Mouse (Mus musculus): ENCODE measurements around the gene Dhdh. TPM values are rescaled to one million over a fixed set of nuclear protein-coding genes. Genes with fewer than 3 reads are reported as not detected.

Gene Dhdh
- polyA plus RNA-seq, 2 experiments from 2014 or later: 1.1 to 2.7 TPM

DNA sequence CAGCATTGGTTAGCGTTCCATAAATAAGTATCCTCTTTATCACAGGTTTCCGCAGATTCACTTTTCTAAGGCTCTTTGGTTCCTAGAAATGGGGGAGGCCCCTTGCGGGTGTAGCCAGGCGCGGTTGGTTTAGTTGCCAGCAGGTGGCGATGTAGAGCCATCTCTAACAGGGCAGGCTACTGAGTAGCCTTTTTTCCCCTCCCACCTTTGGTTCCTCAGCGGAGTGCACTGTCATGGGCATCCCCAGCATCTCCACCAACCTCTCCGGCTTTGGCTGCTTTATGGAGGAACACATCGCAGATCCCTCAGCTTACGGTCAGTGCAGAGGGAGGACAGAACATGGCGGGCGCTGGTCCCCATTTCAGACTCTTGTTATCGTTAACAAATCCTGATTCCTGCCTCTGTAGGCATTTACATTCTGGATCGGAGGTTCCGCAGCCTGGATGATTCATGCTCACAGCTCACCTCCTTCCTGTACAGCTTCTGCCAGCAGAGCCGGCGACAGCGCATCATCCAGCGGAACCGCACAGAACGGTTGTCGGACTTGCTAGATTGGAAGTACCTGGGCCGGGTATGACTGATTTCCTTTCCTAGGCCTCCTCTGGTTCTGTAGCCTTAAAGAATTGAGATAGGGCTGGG is 37.1 kb downstream of the Dhdh start:
- ATAC-seq: peak; percentile 93

DNA sequence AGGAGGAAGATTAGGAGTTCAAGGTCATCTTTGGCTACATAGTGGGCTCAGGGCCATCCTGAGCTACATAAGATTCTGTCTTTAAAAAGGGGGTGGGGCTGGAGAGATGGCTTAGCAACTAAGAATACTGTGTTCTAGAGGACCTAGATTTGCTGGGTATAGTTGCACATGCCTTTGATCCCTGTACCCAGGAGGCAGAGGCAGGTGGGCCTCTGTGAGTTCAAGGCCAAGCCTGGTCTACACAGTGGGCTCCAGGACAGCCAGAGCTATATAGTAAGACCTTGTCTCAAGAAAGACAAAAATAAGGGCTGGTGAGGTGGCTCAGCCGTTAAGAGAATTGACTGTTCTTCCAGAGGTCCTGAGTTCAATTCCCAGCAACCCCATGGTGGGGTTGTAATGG is 38.6 kb downstream of the Dhdh start:
- ATAC-seq: no peak

DNA sequence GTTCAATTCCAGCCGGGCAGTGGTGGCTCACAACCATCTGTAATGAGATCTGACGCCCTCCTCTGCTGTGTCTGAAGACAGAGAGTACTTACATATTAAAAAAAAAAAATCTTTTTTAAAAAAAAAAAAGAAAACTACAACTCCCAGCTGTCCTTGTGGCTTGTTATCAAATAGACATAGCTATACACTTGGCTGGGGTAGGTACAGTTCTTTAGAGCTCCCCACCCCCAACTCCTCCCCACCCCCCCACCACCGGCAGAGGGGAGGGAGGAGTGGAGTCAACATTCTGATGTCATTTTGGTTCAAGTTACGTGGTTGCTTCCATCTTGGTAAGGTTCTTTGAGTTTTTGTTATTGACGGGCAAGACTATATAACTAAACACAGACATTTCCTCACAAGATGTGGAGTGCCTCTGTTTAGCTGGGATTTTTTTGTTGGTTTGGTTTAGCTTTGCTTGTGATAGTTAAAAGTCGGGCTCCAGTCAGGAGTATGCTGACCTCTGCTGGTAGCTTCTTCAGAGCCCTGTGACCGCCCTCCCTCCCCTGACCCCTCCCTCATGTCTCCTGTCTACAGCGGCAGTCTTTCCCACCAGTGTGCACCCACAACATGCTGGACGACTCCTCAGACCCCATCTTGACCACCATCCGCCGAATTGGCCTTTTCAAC is 41.1 kb downstream of the Dhdh start:
- ATAC-seq: peak; percentile 21

DNA sequence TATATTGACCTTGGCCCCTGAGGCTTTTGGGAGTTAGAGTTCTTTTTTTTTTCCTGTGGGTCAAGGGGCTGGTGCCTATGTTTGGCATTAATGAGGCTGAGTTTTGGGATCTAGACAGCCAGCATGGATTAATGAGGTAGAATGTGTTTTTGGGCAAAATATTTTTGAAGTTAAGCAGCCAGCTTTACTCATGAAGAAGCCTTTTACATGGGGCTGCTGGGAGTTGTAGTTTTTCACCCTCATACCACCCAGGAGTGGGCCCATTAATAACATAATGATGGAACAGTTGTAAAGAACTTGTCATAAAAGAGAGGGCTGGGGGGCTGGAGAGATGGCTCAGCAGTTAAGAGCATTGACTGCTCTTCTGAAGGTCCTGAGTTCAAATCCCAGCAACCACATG is 42.0 kb downstream of the Dhdh start:
- no peak for ATAC-seq

DNA sequence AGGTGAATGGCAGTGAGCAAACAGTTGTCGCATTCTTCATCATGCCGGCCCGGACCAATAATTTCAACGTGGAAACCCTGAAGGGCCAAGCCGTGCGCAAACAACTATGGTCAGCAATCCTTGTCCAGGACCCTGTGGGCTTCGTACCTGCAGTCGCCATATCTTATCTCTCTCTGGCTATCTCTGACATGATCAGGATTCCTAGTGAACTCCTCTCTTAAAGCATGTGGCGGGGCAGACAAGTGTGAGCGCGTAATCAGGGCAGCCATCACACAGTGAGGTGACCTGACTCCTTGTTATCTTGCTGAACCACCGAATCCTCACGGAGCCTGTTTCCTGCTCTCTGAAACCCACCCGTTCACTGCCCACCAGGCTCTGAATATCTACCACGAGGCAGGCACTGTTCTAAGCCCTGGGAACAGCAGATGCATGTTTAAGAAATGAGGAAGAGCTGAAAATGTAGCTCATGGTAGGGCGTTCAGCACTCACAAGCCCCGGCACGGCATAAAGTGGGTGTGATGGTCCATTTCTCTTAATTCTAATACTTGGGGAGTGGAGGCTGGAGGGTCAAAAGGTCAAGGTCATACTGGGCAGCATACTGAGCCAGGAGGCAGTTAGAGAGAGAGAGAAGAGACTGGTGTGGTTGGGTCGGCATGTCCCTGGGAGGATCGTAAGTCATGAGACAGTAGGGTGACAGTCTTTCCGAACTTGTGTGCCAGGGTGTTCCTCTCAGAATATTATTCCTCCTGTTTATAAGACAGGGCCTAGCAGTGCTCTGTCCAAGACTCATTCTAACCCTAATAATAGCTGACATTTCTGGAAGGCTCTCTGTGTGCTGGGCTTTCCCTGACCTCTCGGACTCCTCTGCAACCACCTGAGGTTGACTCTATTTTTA is 44.8 kb downstream of the Dhdh start:
- ATAC-seq: no peak

DNA sequence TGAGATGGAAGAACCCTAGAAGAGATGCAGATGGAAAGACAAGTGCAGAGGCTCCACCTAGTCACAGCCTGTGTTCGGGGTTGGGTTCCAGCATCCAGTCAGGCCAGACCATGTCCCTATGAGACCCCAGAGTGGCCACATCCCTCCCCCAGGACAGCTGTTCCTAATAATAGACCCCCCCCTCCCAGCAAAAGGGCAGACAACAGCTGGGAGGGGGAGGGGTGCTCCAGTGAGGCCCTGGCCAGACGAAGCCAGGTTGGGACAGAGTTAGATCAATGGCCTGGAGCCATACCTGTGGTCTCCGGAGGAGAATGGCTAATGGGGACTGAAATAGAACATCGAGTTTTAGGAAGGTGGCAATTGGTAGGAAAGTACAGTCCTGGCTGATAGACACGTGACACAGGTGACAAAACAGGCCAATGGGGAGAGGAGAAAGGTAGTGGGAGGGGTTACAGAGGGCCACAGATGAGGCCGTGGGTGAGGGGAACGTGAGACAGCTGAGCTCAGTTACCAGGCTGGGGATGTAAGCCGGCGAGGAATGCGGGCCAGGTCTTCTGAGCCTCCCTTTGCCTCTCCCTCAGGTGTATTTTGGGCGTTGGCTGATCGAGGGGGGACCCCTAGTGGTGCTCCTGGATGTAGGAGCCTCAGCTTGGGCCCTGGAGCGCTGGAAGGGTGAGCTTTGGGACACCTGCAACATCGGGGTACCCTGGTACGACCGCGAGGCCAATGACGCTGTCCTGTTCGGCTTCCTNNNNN is 50.9 kb downstream of the Dhdh start, which contains the start of gene Ruvbl2:
Gene Ruvbl2 (minus strand): TSS at position 576 of the 756 bp plus-strand sequence.
- no peak for ATAC-seq

DNA sequence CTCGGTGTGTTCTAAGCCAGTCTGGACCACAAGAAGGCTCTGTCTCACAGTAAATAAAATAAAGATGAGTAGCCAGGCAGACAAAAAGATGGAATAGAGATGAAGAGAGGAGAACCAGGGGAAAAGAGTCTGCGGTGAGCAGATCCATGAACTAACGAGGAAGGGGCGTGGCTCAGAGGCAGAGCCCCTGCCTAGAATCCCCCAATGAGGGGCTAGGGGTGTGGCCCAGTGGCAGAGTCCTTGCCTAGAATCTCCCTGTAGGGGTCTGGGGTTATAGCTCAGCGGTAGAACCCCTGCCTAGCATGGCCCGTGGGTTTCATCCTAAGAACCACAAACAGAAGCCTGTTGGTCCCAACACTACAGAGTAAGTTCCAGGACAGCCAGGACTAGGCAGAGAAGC is 51.6 kb downstream of the Dhdh start:
- ATAC-seq: no peak

DNA sequence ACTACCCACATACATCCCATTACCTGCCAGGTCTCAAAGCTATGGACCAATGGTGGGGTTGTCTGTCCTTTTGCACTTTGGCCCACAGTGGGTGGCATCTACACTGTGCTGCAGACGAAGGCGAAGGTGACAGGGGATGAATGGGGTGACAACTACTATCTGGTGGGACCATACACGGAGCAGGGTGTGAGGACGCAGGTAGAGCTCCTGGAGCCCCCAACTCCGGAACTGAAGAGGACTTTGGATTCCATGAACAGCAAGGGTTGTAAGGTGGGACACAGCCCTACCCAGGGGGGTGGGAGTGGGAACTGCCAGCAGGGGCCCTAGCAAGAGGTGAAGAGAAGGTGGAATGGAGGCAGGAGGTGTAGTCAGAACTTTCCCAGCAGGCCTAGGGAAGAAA is 52.2 kb downstream of the Dhdh start:
- no peak for ATAC-seq

DNA sequence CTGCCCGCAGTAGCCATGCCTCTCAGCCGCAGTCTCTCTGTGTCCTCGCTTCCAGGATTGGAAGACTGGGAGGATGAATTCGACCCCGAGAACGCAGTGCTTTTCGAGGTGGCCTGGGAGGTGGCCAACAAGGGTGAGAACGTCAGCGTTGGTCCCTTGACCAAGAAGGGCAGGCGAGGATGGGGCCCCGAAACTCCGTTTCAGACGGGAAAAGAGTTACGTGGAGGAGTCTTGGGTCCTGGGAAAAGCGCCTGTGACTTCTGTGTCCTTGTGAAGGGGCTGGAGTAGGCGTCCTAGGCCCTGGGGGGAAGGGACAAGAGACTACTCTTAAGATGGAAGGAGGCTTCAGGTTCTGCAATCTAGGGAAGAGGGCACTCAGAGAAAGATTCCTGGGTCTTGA is 53.6 kb downstream of the Dhdh start:
- ATAC-seq: no peak

DNA sequence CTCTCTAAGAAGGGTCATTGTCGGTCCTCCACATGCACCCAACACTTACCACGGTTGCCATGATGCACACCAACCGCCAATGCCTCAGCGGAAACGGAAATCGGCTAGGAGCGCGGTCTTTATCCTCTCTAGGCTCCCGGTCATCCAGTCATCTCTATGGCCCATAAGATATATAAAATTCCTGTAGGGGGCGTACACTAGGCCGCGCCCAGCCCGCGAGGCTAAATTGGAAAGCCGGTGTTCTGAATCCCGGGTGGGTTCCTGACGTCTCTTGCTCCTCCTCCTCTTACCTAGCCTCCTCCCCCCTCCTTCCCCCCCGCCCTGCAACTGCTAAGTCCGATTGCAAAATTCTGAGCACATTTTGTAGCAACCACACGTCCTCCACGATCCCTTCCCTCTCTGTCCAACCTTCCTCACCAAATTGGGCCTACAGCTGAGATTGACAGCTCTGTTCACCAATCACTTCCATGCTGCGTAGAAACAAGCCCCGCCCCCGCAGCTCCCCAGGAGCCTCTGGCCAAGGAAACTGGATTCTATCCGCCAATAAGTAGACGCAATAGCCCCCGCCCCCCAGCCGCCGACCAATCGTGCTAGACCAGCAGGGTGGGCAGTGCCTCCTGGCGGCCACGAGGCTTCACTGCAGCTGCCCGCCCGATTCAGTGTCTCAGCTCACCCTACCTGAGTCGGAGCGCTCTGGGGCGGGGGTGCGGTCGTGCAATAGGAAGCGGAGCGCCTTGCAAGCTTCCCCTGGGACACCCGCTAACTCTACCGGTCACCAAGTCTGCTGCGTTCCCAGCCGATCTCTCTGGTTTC is 54.2 kb downstream of the Dhdh start, which contains the start of gene Gys1:
Gene Gys1 (plus strand): TSS at position 642 of the 813 bp plus-strand sequence.
- ATAC-seq: peak; percentile 96

DNA sequence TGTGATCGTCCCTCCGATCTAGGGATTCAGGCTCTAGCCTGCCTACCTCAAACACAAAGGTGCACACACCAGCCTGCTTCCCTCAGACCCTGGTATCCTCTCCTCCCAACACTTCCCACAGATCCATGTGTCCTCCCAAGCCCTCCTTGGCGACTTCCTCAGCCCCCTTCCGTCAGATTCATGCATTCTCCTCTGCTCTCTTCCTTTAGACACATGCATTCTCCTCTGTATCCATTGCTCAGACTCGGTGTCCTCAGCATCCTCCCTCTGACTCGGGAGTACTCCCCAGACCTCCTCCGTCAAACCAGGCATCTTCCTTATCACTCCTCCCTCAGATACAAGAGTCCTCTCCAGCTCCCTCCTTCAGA is 54.8 kb downstream of the Dhdh start:
- ATAC-seq: no peak

DNA sequence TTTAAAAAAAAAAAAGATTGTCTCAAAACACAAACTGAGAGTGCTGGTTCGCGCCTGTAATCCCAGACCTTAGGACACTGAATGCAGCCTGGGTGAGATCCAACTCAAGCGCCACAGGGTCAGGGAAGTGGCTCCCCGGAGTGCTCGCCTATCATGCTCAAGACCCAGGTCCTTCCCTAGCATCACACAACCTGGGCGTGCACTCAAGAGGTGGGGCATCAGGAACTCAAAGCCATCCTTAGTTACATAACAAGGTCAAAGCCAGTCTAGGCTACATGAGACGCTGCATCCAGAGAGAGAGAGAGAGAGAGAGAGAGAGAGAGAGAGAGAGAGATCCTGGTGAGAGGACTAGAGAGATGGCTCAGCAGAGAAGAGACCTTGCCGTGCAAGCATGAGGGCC is 62.0 kb downstream of the Dhdh start:
- ATAC-seq: no peak

DNA sequence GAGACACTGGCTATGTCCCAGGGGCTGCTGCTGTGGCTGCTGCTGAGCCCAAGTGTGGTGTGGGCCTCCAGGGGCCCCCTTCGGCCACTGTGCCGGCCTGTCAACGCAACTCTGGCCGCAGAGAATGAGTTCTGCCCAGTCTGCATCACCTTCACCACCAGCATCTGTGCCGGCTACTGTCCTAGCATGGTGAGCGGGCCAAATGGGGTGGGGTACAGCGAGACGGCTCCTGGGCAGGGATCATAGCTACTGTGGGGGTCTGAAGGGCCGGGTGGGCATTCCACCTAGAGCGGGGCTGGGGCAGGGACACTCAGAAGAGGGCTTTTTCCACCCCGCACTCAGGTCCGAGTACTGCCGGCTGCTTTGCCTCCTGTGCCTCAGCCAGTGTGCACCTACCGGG is 67.4 kb downstream of the Dhdh start:
- ATAC-seq: no peak

Other genes with a start within 250 kb of the Dhdh start
- gene Cd37, start 249.7 kb downstream of the Dhdh start, polyA plus RNA-seq (2017; shearing (Covaris generic)): 100 to 1,000 TPM; 473 to 666 TPM
- not detected for gene Slc6a16, start 247.7 kb downstream of the Dhdh start, polyA plus RNA-seq (2017; shearing (Covaris generic))
- not detected for gene Slc6a21, start 211.3 kb downstream of the Dhdh start, polyA plus RNA-seq (2017; shearing (Covaris generic))
- 10 to 100 TPM; 11.7 to 15.9 TPM for gene Trpm4, start 155.0 kb downstream of the Dhdh start, polyA plus RNA-seq (2017; shearing (Covaris generic))
- gene Hrc, start 153.5 kb downstream of the Dhdh start, polyA plus RNA-seq (2017; shearing (Covaris generic)): not detected
- not detected for gene Ppfia3, start 121.8 kb downstream of the Dhdh start, polyA plus RNA-seq (2017; shearing (Covaris generic))
- not detected for gene Lin7b, start 118.2 kb downstream of the Dhdh start, polyA plus RNA-seq (2017; shearing (Covaris generic))
- 100 to 1,000 TPM in 1 of 2 experiments, 10 to 100 TPM in 1; 82.1 to 130 TPM for gene Snrnp70, start 93.1 kb downstream of the Dhdh start, polyA plus RNA-seq (2017; shearing (Covaris generic))
- not detected for gene Kcna7, start 83.2 kb downstream of the Dhdh start, polyA plus RNA-seq (2017; shearing (Covaris generic))
- not detected for gene Ntf5, start 75.1 kb downstream of the Dhdh start, polyA plus RNA-seq (2017; shearing (Covaris generic))
- gene Lhb, start 68.0 kb downstream of the Dhdh start, polyA plus RNA-seq (2017; shearing (Covaris generic)): not detected
- gene Gys1, start 54.0 kb downstream of the Dhdh start, polyA plus RNA-seq (2017; shearing (Covaris generic)): 10 to 100 TPM in 1 of 2 experiments, 1 to 10 TPM in 1; 9.2 to 18.2 TPM
- 10 to 100 TPM; 41.9 to 51.9 TPM for gene Ruvbl2, start 50.7 kb downstream of the Dhdh start, polyA plus RNA-seq (2017; shearing (Covaris generic))
- 1,000 to 10,000 TPM; 1,962 to 2,374 TPM for gene Ftl1, start 28.9 kb downstream of the Dhdh start, polyA plus RNA-seq (2017; shearing (Covaris generic))
- 100 to 1,000 TPM; 146 to 164 TPM for gene Bax, start 21.9 kb downstream of the Dhdh start, polyA plus RNA-seq (2017; shearing (Covaris generic))
- gene Tulp2, start 6.9 kb downstream of the Dhdh start, polyA plus RNA-seq (2017; shearing (Covaris generic)): 1 to 10 TPM; 1.2 TPM
- gene Gm45808, start 2.0 kb downstream of the Dhdh start, polyA plus RNA-seq (2017; shearing (Covaris generic)): under 1 TPM in 1 of 2 experiments, not detected in 1; 0.62 TPM
- 100 to 1,000 TPM; 124 to 159 TPM for gene Nucb1, start 21.6 kb upstream of the Dhdh start, polyA plus RNA-seq (2017; shearing (Covaris generic))
- gene Ppp1r15a, start 37.5 kb upstream of the Dhdh start, polyA plus RNA-seq (2017; shearing (Covaris generic)): 100 to 1,000 TPM in 1 of 2 experiments, 10 to 100 TPM in 1; 49.3 to 132 TPM
- gene Plekha4, start 37.5 kb upstream of the Dhdh start, polyA plus RNA-seq (2017; shearing (Covaris generic)): under 1 TPM in 1 of 2 experiments, not detected in 1; 0.20 TPM
- gene Hsd17b14, start 66.1 kb upstream of the Dhdh start, polyA plus RNA-seq (2017; shearing (Covaris generic)): under 1 TPM; 0.77 to 0.81 TPM
- gene Bcat2, start 81.3 kb upstream of the Dhdh start, polyA plus RNA-seq (2017; shearing (Covaris generic)): 10 to 100 TPM; 46.4 to 77.9 TPM
- gene Fgf21, start 126.7 kb upstream of the Dhdh start, polyA plus RNA-seq (2017; shearing (Covaris generic)): not detected
- not detected for gene Fut1, start 128.5 kb upstream of the Dhdh start, polyA plus RNA-seq (2017; shearing (Covaris generic))
- not detected for gene Izumo1, start 133.0 kb upstream of the Dhdh start, polyA plus RNA-seq (2017; shearing (Covaris generic))
- under 1 TPM in 1 of 2 experiments, not detected in 1; 0.20 TPM for gene Rasip1, start 138.7 kb upstream of the Dhdh start, polyA plus RNA-seq (2017; shearing (Covaris generic))
- gene Mamstr, start 151.2 kb upstream of the Dhdh start, polyA plus RNA-seq (2017; shearing (Covaris generic)): under 1 TPM; 0.32 to 0.40 TPM
- not detected for gene Fut2, start 177.6 kb upstream of the Dhdh start, polyA plus RNA-seq (2017; shearing (Covaris generic))
- gene Ntn5, start 195.2 kb upstream of the Dhdh start, polyA plus RNA-seq (2017; shearing (Covaris generic)): not detected
- gene Sec1, start 205.6 kb upstream of the Dhdh start, polyA plus RNA-seq (2017; shearing (Covaris generic)): under 1 TPM in 1 of 2 experiments, not detected in 1; 0.30 TPM
- 1 to 10 TPM; 1.2 to 1.3 TPM for gene Car11, start 211.0 kb upstream of the Dhdh start, polyA plus RNA-seq (2017; shearing (Covaris generic))
- 1 to 10 TPM; 7.4 to 8.8 TPM for gene Dbp, start 216.3 kb upstream of the Dhdh start, polyA plus RNA-seq (2017; shearing (Covaris generic))
- 1,000 to 10,000 TPM; 2,369 to 2,427 TPM for gene Rpl18, start 226.7 kb upstream of the Dhdh start, polyA plus RNA-seq (2017; shearing (Covaris generic))
- 10 to 100 TPM; 15.2 to 21.1 TPM for gene Sphk2, start 229.2 kb upstream of the Dhdh start, polyA plus RNA-seq (2017; shearing (Covaris generic))
- gene Fam83e, start 232.4 kb upstream of the Dhdh start, polyA plus RNA-seq (2017; shearing (Covaris generic)): not detected
- not detected for gene Spaca4, start 237.0 kb upstream of the Dhdh start, polyA plus RNA-seq (2017; shearing (Covaris generic))

Data from CD4-positive, CD25-positive, alpha-beta regulatory T cell, adult 4 months (primary cell).